Mouse (Mus musculus): ENCODE data around the gene Cdh13. TPM values are rescaled to one million over a fixed set of nuclear protein-coding genes. Genes with fewer than 3 reads are reported as not detected.
"Not testable (repeated sequence)": the region's sequence is repeated elsewhere in the genome, so short reads cannot be mapped to it uniquely, and the experiment has no call there.

The Cdh13 gene
- polyA plus RNA-seq, 1 experiment from 2014 or later, result 159 TPM

DNA sequence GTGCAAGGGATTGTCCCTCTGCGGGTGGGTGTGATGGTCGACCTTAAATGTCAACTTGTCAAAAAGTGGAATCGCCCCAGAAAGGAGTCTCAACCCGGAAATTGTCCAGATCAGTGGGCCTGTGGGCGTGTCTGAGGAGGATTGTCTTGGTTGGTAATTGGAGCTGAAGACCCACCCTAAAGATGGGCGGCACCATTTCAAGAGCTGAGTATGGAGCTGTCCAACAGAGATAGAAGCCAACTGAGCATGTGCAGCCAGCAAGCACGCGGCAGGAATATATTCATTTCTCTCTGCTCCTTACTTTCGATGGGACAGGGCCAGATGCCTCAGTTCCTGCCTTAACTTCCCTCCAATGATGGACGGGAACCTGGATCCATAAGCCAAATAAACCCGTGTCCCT, 466.3 kb downstream of the Cdh13 start:
- Histone ChIP-seq H3K36me3 (ENCODE audit: control insufficient read depth, insufficient read depth, low read length) (no peaks in the 10 kb centered on the region), H3K4me1 (ENCODE audit: control insufficient read depth, insufficient read depth, low read length) (peaks cover 2% of the 10 kb centered on the region; the same call in 1 of the 2 replicates), H3K4me2 (ENCODE audit: low read length) (no peak overlapping the region), H3K9ac (ENCODE audit: low read depth, low read length) (no peak overlapping the region), H3K27ac (ENCODE audit: low read length) (no peak overlapping the region), H3K9me3 (replicated peaks; ENCODE audit: control insufficient read depth, low read length, poor library complexity, severe bottlenecking) (no peaks in the 10 kb centered on the region), H3K27me3 (ENCODE audit: control insufficient read depth, insufficient read depth, low read depth, low read length) (no peaks in the 10 kb centered on the region), H3K4me3 (ENCODE audit: low read depth, low read length) (no peak overlapping the region)
- 90% methylated on average over 11 of the region's 11 CpGs for WGBS
- no peak for ATAC-seq

GRCm38 (mm10) chr8:118753710-118754109, 470.2 kb downstream of the Cdh13 start:
- Histone ChIP-seq H3K4me3 (ENCODE audit: low read depth, low read length) (no peak overlapping the region), H3K9me3 (replicated peaks; ENCODE audit: control insufficient read depth, low read length, poor library complexity, severe bottlenecking) (no peaks in the 10 kb centered on the region), H3K27ac (ENCODE audit: low read length) (no peak overlapping the region), H3K4me2 (ENCODE audit: low read length) (no peak overlapping the region), H3K9ac (ENCODE audit: low read depth, low read length) (no peak overlapping the region), H3K36me3 (ENCODE audit: control insufficient read depth, insufficient read depth, low read length) (no peaks in the 10 kb centered on the region), H3K4me1 (ENCODE audit: control insufficient read depth, insufficient read depth, low read length) (no peaks in the 10 kb centered on the region), H3K27me3 (ENCODE audit: control insufficient read depth, insufficient read depth, low read depth, low read length) (no peaks in the 10 kb centered on the region)
- ATAC-seq, result no peak
- WGBS, result 60% methylated on average over 12 of the region's 12 CpGs

DNA sequence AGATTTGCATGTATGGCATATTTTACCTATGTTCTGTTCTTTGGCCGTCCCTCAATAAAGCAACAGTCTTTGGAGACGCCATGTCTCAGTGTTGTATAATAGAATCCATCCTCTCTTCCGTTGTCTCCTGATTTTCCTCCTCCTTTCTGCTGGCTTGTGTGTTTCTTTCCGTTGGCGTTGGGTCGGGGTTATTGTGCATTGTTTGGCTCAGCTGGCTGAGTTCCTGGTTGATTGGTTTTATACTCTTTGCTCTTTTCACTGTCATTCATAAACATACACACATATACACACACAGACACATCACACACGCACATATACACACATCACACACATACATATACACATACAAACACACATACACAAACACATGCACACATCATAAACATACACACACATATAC, 470.6 kb downstream of the Cdh13 start:
- 77% methylated on average over 7 of the region's 7 CpGs for WGBS
- Histone ChIP-seq H3K27me3 (ENCODE audit: control insufficient read depth, insufficient read depth, low read depth, low read length) (no peaks in the 10 kb centered on the region), H3K4me3 (ENCODE audit: low read depth, low read length) (no peak overlapping the region), H3K4me2 (ENCODE audit: low read length) (no peak overlapping the region), H3K4me1 (ENCODE audit: control insufficient read depth, insufficient read depth, low read length) (no peaks in the 10 kb centered on the region), H3K9ac (ENCODE audit: low read depth, low read length) (no peak overlapping the region), H3K27ac (ENCODE audit: low read length) (no peak overlapping the region), H3K36me3 (ENCODE audit: control insufficient read depth, insufficient read depth, low read length) (no peaks in the 10 kb centered on the region), H3K9me3 (replicated peaks; ENCODE audit: control insufficient read depth, low read length, poor library complexity, severe bottlenecking) (no peaks in the 10 kb centered on the region)
- no peak for ATAC-seq

- not testable (repeated sequence) for ATAC-seq; H3K27ac ChIP-seq (ENCODE audit: low read length); H3K4me3 ChIP-seq (ENCODE audit: low read depth, low read length); H3K9ac ChIP-seq (ENCODE audit: low read depth, low read length); H3K4me2 ChIP-seq (ENCODE audit: low read length); H3K27me3 ChIP-seq (ENCODE audit: control insufficient read depth, insufficient read depth, low read depth, low read length); H3K36me3 ChIP-seq (ENCODE audit: control insufficient read depth, insufficient read depth, low read length); H3K9me3 ChIP-seq (replicated peaks; ENCODE audit: control insufficient read depth, low read length, poor library complexity, severe bottlenecking); H3K4me1 ChIP-seq (ENCODE audit: control insufficient read depth, insufficient read depth, low read length)
- WGBS, result 93% methylated on average over 6 of the region's 6 CpGs
Observed at GRCm38 (mm10) chr8:118777507-118777906, 494.0 kb downstream of the Cdh13 start.

DNA sequence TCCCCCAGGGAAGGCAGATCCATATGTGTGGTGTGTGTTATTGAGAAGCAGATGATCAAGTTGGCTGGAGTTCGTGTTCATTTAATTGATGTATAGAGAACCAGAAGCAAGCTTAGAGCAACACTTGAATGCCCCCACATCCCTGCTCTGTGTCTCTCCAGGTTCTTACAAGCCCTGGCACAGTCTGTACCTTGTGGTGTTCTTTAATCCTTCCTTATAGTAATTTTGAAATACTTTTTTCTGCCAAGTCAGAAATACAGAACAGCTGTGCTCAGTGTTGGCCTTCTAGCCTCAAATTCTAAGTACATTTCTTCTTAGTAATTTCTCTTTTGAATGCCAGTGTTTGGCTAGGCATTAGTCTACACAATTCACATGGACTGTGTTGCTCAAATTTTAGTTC, 494.8 kb downstream of the Cdh13 start:
- Histone ChIP-seq H3K4me3 (ENCODE audit: low read depth, low read length) (no peak overlapping the region), H3K36me3 (ENCODE audit: control insufficient read depth, insufficient read depth, low read length) (no peaks in the 10 kb centered on the region), H3K9ac (ENCODE audit: low read depth, low read length) (no peak overlapping the region), H3K27me3 (ENCODE audit: control insufficient read depth, insufficient read depth, low read depth, low read length) (no peaks in the 10 kb centered on the region), H3K4me2 (ENCODE audit: low read length) (no peak overlapping the region), H3K4me1 (ENCODE audit: control insufficient read depth, insufficient read depth, low read length) (no peaks in the 10 kb centered on the region), H3K9me3 (replicated peaks; ENCODE audit: control insufficient read depth, low read length, poor library complexity, severe bottlenecking) (no peaks in the 10 kb centered on the region), H3K27ac (ENCODE audit: low read length) (no peak overlapping the region)
- 83% methylated on average over 1 of the region's 1 CpGs for WGBS
- ATAC-seq, result no peak

DNA sequence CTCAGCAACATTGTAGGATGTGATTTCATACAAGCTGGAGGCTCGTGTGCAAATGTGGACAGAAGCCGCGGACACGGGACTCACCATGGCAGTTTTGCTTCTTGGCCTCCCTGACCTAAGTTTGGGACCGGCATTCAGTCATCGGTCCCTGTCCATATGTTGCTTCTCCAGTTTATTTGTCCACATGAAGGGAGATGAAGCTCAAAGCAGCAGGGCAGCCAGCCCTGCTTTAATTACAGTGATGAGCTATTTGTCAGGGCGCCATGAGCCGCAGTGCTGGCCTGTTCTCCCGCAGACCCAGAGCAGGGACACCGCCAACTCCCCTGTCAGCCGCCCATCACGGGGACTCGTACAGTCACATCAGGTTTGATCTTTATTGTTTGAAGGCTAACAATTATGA, 502.1 kb downstream of the Cdh13 start:
- Histone ChIP-seq H3K9me3 (replicated peaks; ENCODE audit: control insufficient read depth, low read length, poor library complexity, severe bottlenecking) (no peaks in the 10 kb centered on the region), H3K4me3 (ENCODE audit: low read depth, low read length) (no peak overlapping the region), H3K4me1 (ENCODE audit: control insufficient read depth, insufficient read depth, low read length) (0 out of 2 replicates have a peak, but pooled peaks cover 3% of the 10 kb centered on the region), H3K27me3 (ENCODE audit: control insufficient read depth, insufficient read depth, low read depth, low read length) (no peaks in the 10 kb centered on the region), H3K4me2 (ENCODE audit: low read length) (no peak overlapping the region), H3K9ac (ENCODE audit: low read depth, low read length) (no peak overlapping the region), H3K27ac (ENCODE audit: low read length) (no peak overlapping the region), H3K36me3 (ENCODE audit: control insufficient read depth, insufficient read depth, low read length) (no peaks in the 10 kb centered on the region)
- WGBS, result 83% methylated on average over 13 of the region's 13 CpGs
- ATAC-seq, result no peak

DNA sequence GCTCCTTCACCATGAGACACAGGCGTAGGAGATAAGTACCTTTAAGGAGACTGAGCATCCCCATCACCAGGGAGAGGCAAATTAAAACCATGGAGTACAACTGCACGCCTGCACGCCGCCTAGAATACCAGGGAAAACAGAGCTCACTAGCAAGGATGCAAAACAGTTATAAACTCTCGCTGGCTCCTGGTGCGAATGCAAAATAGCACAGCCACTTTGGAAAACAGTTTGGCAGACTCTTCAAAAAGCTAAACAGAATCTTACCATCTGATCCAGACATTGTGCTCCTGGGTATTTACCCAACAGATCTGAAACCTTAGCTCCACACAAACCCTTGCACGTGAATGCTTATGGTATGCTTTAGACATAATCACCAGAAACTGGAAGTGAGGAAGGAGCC, 506.1 kb downstream of the Cdh13 start:
- WGBS, result 73% methylated on average over 7 of the region's 7 CpGs
- Histone ChIP-seq H3K9me3 (replicated peaks; ENCODE audit: control insufficient read depth, low read length, poor library complexity, severe bottlenecking) (no peaks in the 10 kb centered on the region), H3K27ac (ENCODE audit: low read length) (no peak overlapping the region), H3K4me2 (ENCODE audit: low read length) (no peak overlapping the region), H3K27me3 (ENCODE audit: control insufficient read depth, insufficient read depth, low read depth, low read length) (no peaks in the 10 kb centered on the region), H3K4me3 (ENCODE audit: low read depth, low read length) (no peak overlapping the region), H3K9ac (ENCODE audit: low read depth, low read length) (no peak overlapping the region), H3K36me3 (ENCODE audit: control insufficient read depth, insufficient read depth, low read length) (no peaks in the 10 kb centered on the region), H3K4me1 (ENCODE audit: control insufficient read depth, insufficient read depth, low read length) (0 out of 2 replicates have a peak, but pooled peaks cover 3% of the 10 kb centered on the region)
- ATAC-seq, result no peak

DNA sequence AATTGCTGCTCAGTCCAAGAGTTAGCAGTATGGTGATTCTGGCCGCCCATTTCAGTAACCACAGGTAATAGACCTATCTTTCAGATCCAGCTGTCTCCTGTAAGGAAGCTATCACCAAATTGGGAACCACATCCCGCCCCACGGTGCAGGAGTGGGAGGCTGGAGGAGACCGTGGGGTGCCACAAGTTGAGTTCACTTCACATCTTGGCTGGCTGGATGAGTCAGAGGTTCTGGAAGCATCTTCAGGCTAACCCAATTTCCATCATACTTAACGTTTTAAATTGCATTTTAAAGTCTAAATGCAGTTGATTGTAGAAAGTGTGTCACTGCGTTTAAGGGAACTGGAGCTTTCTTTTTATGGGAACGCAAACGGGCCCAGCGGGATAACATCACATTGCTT, 511.4 kb downstream of the Cdh13 start:
- WGBS, result 81% methylated on average over 9 of the region's 9 CpGs

DNA sequence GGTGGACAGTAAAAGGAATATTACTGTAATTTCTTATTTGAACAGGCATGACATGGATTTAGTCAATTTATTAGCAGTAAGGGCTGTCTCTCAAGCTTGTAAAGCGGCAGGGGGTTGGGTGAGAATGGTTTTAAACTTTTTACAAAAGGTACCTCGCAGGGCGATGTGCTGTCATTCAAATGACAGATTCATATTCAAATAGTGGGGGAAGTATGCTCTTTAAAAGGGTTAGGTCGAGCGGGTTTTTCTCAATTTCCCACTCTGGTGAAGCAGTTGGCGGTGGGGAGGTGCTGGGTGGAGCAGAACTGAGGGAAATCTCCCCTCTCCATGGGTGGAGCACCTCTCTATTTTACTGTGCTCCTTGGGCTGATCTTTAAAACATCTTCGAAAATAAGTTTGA, 513.0 kb downstream of the Cdh13 start:
- 48% methylated on average over 7 of the region's 7 CpGs for WGBS

More for the DNA sequence above, 511.4 kb downstream of the Cdh13 start:
- no peak overlapping the region for H3K9ac ChIP-seq (ENCODE audit: low read depth, low read length)
- H3K4me2 ChIP-seq (ENCODE audit: low read length), result no peak overlapping the region
- H3K4me3 ChIP-seq (ENCODE audit: low read depth, low read length), result no peak overlapping the region
- peaks cover 7% of the 10 kb centered on the region; the same call in 1 of the 2 replicates for H3K4me1 ChIP-seq (ENCODE audit: control insufficient read depth, insufficient read depth, low read length)
- H3K27ac ChIP-seq (ENCODE audit: low read length), result no peak overlapping the region
- H3K9me3 ChIP-seq (replicated peaks; ENCODE audit: control insufficient read depth, low read length, poor library complexity, severe bottlenecking), result no peaks in the 10 kb centered on the region
- H3K27me3 ChIP-seq (ENCODE audit: control insufficient read depth, insufficient read depth, low read depth, low read length), result no peaks in the 10 kb centered on the region
- no peaks in the 10 kb centered on the region for H3K36me3 ChIP-seq (ENCODE audit: control insufficient read depth, insufficient read depth, low read length)
- ATAC-seq, result no peak

More for the DNA sequence above, 513.0 kb downstream of the Cdh13 start:
- Histone ChIP-seq H3K36me3 (ENCODE audit: control insufficient read depth, insufficient read depth, low read length) (no peaks in the 10 kb centered on the region), H3K4me3 (ENCODE audit: low read depth, low read length) (no peak overlapping the region), H3K9me3 (replicated peaks; ENCODE audit: control insufficient read depth, low read length, poor library complexity, severe bottlenecking) (no peaks in the 10 kb centered on the region), H3K4me2 (ENCODE audit: low read length) (no peak overlapping the region), H3K4me1 (ENCODE audit: control insufficient read depth, insufficient read depth, low read length) (peaks cover 7% of the 10 kb centered on the region; the same call in 1 of the 2 replicates), H3K27me3 (ENCODE audit: control insufficient read depth, insufficient read depth, low read depth, low read length) (no peaks in the 10 kb centered on the region), H3K27ac (ENCODE audit: low read length) (no peak overlapping the region), H3K9ac (ENCODE audit: low read depth, low read length) (no peak overlapping the region)
- ATAC-seq, result no peak

Data from midbrain, embryonic 16.5 days (tissue).